Mouse (Mus musculus) left cerebral cortex, adult 2 months (tissue): ENCODE data around the gene Stk24. TPM values are rescaled to one million over a fixed set of nuclear protein-coding genes. Genes with fewer than 3 reads are reported as not detected.
A peak's percentile ranks its signal among the peaks of the same experiment; 100 is the strongest.

ENCODE experiments used
- DNase-seq, 2 experiments: peaks; one replicate each; pipeline ENCODE4 v3.0.0; 2021 to 2022; ENCODE audit warnings: low spot score in 2 of 2, mixed read lengths in 1 of 2; ENCODE audit errors: extremely low spot score in 1 of 2
- H3K27ac ChIP-seq: fragments of 200-600 bp; 2 replicates; pipeline ENCODE4 v1.8.1; 2022
- H3K4me3 ChIP-seq: fragments of 200-600 bp; 2 replicates; pipeline ENCODE4 v1.8.1; 2022
- CTCF ChIP-seq: fragments of 200-600 bp; IDR thresholded peaks from 2 replicates; pipeline ENCODE4 v1.8.1; 2022; ENCODE audit warnings: antibody characterized with exemption, mild to moderate bottlenecking, moderate library complexity
- intact Hi-C: fragments of 180-260 bp; cut with DNase I; formaldehyde crosslinking; loops from one replicate; pipeline ENCODE4 v1.15.1; 2025
- total RNA-seq, 2 experiments: library from RNA; stranded (reverse); gene quantifications; 2 replicates each; pipeline ENCODE4 v1.2.3; 2021

Gene Stk24
- total RNA-seq, 2 experiments from 2014 or later = 67.8 to 74.2 TPM

DNA sequence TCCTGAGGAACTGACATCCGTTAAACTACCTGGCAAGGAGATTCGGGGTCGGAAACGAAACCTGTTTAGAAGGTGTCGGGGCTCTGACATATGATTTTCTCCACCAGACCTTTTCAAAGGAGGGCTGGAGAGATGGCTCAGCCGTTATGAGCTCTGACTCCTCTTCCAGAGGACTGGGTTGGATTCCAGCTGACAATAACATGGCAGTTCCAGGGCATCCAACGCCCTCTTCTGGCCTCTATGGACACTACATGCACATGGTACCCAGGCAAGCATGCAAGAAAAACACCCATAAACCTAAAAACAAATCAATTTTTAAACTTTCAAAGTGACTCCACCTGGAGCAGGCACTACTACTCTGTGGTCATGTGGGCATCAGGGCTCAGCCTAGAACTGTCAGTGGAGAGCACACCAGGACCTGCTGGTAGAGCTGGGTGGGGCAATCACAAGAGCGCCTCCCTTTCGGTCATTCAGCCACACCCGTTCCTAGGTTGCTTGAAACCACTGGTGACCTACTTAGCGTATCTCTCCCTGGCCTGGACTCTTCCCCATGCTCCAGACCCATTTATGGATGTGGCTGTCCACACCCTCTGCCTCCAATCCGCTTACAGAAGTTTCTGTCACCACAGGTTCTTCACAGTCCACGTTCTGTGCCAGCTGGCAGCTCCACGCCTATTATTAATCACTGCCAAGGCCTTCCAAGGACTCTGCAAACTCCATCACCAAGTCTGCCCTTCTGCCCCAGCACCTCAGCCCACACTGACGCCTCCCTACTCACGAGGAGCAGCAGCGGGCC is 18.3 kb downstream of the Stk24 start:
- no peak overlapping the region for H3K27ac ChIP-seq
- intact Hi-C loops = loop anchor here (5.0 kb wide), 1 partner anchor 39 kb away; no protein-coding TSS in a partner anchor
- no peak for DNase-seq
- peak; percentile 47 for TF ChIP-seq CTCF
- no peak overlapping the region for H3K4me3 ChIP-seq

DNA sequence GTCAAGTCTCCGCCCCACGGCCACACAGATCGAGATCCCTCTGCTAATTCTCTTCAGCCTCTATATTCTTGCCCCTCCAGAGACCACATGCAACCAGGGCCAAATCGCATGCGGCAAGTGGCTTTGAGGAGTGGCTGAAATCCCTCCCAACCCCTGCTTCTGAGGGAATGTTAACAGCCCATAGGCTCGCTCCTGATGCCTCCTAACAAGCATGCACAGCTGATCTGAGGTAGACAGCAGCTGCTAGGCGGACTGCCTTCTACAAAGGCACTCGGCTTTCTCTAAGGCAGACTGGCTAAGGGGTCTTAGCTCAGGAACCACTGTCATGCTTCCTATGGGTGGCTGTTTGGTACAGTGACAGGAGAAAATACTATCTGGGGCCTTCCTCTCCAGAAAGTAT is 20.0 kb downstream of the Stk24 start:
- no peak for DNase-seq
- Histone ChIP-seq H3K27ac (no peak overlapping the region), H3K4me3 (no peak overlapping the region)
- no peak for TF ChIP-seq CTCF
- intact Hi-C loops = loop anchor here (5.0 kb wide), 1 partner anchor 38 kb away; no protein-coding TSS in a partner anchor

DNA sequence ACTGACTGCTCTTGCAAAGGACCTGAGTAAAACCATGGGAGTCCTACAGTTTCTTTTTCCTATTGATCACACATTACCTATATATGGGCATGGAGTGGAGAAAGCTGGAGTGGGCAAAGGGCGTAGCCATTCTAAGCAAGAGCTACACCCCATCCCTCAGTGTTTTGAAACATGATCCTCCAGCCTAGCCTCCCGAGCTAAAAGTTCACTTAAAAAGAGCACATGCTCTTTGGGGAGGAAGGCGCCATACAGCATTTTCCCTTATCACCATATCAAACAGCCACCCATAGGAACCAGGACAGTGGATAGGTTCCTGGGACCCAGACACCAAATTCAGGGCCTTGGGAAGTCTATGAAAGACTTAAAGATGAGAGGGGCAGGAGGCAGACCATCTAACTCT is 20.8 kb downstream of the Stk24 start:
- TF ChIP-seq CTCF = no peak
- H3K27ac ChIP-seq = no peak overlapping the region
- H3K4me3 ChIP-seq = no peak overlapping the region
- DNase-seq = no peak
- intact Hi-C loops = no loop called here

DNA sequence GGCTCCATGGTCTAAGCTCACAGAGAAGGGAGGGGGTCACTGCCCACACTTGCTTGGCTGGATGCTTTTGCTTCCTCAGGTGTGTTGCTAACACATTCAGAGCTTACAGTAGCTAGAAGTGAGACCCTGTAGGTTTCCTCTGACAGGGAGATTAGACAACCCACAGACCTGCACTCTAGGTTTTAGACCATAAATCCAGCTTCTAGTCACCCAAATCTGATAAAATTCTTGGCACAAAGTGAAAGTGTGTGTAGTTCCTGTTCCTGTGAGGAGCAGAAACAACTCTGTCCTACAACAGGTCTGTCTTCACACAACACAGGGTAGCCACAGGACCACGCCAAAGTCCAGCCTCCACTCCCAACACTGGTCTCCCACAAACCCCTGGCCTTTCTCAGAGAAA is 21.5 kb downstream of the Stk24 start:
- TF ChIP-seq CTCF = no peak
- DNase-seq = no peak
- Histone ChIP-seq H3K4me3 (no peak overlapping the region), H3K27ac (no peak overlapping the region)
- intact Hi-C loops = no loop called here

DNA sequence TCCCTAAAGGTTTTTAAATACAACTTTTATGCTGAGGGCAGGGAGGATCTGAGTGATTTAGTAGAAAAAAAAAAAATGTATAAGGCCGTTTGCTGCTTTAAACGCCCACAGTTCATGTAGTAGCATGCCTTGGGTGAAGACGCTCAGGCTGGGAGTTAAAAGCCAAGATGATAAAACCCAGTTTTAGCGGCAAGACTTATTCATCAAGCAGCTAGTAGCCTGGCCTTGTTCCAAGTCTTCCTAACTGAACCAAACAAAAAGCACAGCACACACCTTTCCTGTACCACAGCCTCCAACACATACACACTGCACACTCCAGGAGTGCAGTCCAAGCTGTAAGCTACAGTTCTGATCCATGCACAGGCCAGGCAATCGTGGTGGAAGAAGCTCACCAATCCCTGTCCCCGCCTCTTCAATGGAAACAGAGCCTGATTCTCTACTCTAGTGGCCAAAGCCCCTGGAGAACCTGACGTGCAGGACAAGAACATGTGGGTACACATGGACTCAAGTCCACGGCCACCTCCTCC is 23.4 kb downstream of the Stk24 start:
- no peak overlapping the region for H3K4me3 ChIP-seq
- intact Hi-C loops = no loop called here
- no peak overlapping the region for H3K27ac ChIP-seq
- no peak for DNase-seq
- no peak for TF ChIP-seq CTCF

DNA sequence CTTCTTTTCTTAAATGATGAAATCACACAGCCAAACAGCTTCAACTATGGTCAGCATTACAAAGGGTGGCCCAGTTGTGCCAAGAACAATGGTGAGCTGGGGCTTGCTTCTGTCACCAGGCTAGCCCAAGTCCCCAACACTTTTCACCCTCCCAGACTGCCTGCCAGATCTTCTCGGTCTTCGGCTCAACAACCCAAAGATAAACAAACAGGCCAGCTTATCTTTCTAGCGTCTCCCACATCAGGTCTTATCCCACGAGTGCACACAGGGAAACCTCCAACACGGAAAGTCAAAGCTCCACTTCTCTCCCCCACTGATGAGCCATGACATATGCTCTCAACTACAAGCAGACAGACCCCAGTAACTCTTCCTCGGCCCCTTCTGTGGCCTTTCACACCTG is 24.1 kb downstream of the Stk24 start:
- no peak for DNase-seq
- intact Hi-C loops = no loop called here
- TF ChIP-seq CTCF = no peak

DNA sequence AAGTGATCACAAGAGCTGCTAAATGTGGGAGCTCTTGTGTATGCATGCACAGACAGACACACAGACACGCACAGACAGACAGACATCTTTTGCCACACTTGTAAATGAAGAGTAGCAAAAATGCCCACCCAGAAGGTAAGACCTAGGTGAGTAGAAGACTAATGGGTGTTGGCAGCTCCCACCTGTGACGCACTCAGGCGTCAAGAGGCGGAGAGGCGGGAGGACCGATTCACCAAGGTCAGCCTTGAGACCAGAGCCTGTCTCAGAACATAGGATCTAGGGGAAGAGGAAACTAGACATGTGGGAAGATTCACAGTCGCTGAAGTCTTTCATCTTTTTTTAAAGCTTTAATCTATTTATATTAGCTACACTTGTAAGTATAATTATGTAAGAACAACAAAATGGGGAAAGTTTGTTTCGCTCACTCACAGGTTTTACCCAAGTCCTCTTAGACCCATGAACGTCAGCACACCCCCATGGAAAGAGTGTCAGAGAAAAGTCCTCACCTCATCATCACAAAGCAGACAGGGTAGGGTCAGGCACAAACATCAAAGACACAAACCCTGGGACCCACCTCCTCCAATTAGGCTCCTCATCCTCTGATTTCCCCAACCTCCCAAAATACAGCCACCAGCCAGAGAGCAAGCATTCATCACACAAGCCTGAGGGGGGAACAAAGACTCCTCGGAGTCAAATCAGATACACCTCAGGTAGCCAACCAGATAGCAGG is 26.0 kb downstream of the Stk24 start:
- DNase-seq = no peak
- H3K27ac ChIP-seq = no peak overlapping the region
- TF ChIP-seq CTCF = no peak

More for the DNA sequence above, 24.1 kb downstream of the Stk24 start:
- no peak overlapping the region for H3K27ac ChIP-seq
- no peak overlapping the region for H3K4me3 ChIP-seq

DNA sequence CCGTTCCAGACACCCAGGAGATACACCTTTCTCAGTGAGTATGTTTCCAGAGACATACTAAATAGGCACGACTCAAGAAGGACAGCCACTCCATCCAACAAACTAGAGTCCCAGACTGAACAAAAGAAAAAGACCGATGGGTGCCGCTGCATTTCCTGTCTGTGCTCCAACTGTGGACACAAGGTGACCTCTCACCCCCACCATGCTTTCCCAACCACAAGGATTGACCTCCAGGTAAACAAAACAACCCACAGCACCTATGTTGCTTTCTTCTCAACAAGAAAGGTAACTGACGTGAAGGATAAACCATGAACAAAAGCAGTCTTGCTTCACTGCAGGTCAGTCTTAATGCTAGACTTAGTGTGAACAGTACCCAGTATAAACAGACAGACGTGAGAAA is 27.1 kb downstream of the Stk24 start:
- no peak overlapping the region for H3K4me3 ChIP-seq
- no peak for DNase-seq
- TF ChIP-seq CTCF = no peak
- intact Hi-C loops = loop anchor here (2.0 kb wide), 1 partner anchor 16 kb away; no protein-coding TSS in a partner anchor
- H3K27ac ChIP-seq = no peak overlapping the region

More for the DNA sequence above, 26.0 kb downstream of the Stk24 start:
- intact Hi-C loops = loop anchor here (2.0 kb wide), 1 partner anchor 15 kb away; no protein-coding TSS in a partner anchor
- H3K4me3 ChIP-seq = no peak overlapping the region

DNA sequence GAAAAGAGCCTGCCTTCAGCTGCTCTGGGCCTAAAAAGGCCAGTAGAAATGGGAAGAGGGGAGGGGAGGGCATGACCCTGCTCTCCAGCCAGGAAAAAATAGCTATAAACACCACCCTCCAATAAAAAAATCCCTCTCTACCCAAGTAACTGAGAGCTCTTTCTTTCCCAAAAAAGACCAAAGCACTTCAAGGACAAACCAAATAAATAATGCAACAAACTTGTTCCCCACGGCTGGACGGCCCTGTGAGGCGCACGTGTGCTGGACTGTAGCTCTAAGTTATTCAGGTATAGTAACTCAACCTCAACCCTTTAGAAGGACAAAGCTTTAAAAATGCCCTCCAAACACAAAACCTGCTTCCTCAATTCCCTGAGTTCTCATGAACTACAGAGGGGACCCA is 28.1 kb downstream of the Stk24 start:
- no peak for DNase-seq
- peak overlapping the region; percentile 44; the same call in 1 of the 2 replicates for H3K27ac ChIP-seq
- TF ChIP-seq CTCF = no peak
- intact Hi-C loops = loop anchor here (2.0 kb wide), 1 partner anchor 17 kb away; no protein-coding TSS in a partner anchor
- H3K4me3 ChIP-seq = no peak overlapping the region

DNA sequence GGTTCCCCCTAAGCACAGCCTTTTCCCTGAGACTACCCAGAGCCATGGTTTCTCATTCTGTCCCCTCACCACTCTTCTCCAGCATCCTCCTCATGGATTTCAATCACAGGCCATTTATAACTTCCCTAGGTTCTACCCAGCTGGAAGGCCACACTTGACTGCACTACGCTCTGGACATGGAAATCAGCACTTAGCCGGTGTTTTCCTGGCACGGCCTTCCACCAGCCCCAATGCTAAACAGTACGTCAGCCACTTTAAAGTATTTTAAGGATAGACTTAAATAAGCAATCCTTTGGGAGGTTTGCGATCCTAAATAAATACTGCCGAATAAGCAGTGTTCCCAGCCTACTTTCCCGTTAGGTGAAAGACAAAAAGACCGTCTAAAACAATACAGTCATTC is 29.8 kb downstream of the Stk24 start:
- TF ChIP-seq CTCF = no peak
- no peak for DNase-seq
- intact Hi-C loops = no loop called here
- Histone ChIP-seq H3K4me3 (no peak overlapping the region), H3K27ac (no peak overlapping the region)

DNA sequence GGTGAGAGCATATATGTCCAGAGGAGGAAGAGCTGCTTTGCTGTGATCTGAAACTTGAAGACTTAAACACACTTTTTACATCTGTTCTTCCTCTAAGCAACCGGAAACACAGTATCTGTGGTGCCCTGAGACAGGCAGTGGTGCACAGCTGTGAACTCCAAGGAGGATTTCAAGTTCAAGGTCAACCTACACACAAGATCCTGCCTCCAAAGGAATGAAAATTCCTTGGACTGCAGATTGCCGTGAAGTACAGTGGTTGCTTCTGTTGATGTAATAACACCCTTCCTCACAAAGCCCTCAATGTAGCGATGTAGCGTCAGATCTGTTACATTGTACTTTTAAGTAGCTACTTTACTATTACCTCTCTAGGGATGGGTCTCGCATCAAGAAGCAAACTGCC is 30.5 kb downstream of the Stk24 start:
- DNase-seq = no peak
- no peak for TF ChIP-seq CTCF

DNA sequence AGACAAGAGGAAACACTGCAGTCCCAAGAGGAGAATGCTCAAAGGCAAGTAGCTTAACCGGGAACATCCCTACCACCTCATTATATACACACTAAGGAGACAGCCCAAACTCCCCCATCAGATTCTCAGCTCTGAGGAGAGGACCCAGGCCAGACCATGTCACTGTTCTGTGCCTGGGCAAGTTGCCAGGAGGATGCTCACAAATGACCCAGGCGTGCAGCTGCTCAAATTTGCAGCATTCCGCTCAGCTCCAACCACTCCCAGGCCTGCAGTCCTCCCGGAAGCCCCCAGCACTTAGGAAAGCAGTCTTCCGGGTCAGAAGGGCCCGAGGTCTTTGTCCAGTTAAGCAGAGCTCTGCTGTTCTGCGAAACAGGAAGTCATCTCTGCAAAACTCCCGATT is 31.6 kb downstream of the Stk24 start:
- H3K27ac ChIP-seq = no peak overlapping the region
- H3K4me3 ChIP-seq = no peak overlapping the region
- no peak for TF ChIP-seq CTCF
- intact Hi-C loops = no loop called here
- DNase-seq = no peak

More for the DNA sequence above, 30.5 kb downstream of the Stk24 start:
- no peak overlapping the region for H3K27ac ChIP-seq
- intact Hi-C loops = no loop called here
- no peak overlapping the region for H3K4me3 ChIP-seq
